Mouse (Mus musculus): ENCODE measurements around the gene Ccdc28b.

The Ccdc28b gene

DNA sequence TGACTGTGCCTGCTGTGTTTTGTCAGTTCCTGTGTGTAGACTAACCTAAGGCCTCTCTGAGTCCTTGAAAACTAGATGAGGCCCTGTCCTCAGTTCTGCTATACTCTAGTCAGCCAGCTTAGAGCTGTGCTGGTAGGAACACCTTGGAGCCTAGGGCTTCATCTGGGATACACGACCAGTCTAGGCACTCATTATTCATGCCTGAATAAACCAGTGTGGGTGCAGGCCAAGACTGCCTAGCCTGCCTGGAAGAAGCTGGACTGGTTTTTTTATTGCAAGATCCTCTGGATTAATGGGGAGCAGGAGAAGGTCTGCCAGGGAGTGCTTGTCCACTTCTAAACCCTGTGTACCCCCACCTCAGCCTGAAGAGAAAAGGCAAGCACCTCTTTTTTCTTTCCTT lies 36.8 kb downstream of the Ccdc28b start:
- intact Hi-C loops (cut with DNase I): no loop called here

DNA sequence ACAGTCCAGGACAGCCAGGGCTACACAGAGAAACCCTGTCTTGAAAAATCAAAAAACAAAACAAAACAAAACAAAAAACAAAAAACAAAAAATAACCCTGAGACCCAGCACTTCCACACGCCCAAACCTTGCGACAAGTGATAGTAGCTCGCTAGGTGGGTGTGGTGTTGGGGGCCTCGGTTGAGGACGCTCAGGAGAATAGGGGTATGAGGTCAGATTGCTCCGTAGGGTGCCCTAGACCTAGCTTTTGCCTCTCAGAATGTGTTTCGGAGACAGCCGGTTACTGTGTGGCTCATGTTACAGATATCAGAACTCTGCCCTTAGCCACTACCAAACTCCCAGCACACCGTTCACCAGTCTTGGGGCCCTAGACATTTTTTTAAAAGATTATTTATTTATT lies 38.0 kb downstream of the Ccdc28b start:
- intact Hi-C loops (cut with DNase I): no loop called here

DNA sequence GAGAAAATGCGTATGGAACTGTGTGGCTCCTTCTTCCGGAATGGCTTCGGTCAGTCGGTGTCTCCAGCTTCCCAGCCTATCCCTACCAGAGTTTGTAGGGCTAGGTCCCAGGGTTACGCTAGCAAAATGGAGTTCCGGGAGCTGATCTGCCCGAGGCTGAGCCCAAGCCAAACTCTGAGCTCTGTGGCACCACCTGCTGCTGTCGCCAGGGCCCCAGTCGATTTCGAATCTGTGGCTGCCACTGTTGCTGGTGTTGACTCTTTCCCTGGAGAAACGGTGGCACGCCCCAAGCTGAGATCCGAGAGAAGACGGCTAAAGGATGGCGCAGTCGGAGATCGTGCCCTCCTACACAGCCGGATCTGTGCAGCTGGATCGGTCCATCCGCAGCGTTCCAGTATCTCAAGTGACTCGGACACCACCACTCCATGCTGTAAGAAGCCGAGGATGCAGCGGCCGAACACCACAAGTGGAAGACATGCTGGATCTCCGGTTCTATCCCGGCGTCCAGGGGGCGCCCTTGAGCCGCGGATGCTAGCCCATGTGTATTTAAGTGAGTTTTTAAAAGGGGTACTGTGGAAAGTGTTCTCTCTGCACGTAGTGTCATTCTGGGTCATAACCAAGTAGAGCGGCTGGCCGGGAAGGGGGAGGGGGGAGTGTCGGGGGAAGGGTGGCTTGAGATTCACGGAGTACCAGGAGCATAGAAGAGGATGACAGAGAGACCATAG lies 38.7 kb downstream of the Ccdc28b start:
- intact Hi-C loops (cut with DNase I): no loop called here

DNA sequence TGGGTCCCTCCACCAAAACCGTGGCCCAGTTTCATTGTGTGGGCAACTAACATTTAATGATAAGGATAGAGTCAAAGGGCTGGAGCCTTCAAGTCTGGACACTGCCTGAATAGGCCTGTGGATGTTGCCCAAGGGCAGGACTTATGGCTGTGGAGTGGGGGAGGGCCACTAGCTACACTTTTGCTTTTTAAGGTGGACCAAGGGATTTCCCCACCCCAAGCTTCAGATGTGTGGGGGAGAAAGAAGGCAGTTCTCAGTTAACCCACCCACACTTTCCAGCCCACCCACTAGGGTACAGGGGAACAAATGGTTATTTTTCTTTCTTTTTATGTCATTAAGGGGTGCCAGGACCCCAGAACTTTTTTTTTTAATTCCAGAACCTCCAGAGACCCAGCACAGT lies 39.4 kb downstream of the Ccdc28b start:
- intact Hi-C loops (cut with DNase I): no loop called here

DNA sequence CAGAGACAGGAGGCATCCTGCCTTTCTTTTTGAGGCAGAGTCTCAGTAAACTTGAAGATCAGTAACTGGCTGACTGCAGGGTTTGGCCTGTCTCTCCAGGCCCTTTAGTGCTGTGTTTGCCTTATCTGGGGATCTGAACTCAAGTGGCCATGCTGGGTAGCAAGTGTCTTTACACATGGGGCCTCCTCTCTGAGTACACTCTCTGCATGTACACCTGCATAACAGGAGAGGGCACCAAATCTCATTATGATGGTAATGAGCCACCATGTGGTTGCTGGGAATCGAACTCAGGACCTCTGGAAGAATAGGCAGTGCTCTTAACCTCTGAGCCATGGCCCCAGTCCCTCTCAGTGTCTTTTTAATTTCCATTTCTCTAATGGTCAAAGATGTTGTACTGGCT lies 41.5 kb downstream of the Ccdc28b start:
- intact Hi-C loops (cut with DNase I): no loop called here

DNA sequence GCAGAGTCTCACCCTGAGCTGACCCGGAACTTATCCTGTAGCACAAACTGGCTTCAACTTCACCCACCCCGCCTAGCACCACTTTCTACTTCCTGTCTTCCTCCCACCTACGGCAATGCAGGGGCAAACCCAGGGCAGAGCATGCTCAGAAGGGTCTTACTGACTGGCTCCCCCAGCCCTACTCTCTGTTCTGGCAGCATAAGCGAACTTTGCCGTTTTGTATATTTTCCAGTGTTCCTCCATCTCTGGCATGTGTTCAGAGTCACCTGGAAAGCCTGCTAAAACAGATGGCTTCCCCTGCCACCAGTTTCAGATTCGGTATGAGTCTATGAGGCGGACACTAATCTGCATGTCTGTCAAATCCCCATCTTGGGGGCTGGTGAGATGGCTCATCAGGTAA lies 43.4 kb downstream of the Ccdc28b start:
- intact Hi-C loops (cut with DNase I): no loop called here

DNA sequence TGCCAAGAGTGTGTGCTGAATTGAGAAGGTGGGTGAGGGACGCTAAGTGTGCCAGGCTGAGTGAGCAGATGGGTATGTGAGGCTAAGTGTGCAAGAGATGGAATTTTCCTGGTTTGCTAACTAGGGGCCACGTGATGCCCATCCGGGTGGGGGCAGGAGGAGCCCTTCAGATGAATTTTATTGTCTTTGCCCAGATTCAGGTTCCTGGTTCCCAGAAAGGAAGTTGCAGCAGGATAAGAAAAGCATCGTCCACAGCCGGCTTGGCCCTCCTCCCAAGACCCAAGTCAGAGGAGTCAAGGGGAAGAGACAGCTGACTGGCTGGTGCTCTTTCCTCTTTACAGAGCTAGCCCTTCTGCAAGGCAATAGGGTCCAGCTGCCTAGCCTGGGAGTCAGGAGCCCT lies 45.3 kb downstream of the Ccdc28b start, which contains the start of gene Fam167b:
Gene Fam167b, minus strand, starts transcription at position 84 of the 400 bp plus-strand sequence.
- intact Hi-C loops (cut with DNase I): loop anchor here (5.0 kb wide), 1 partner anchor 34 kb away; the partner anchor contains the start of gene Dcdc2b

DNA sequence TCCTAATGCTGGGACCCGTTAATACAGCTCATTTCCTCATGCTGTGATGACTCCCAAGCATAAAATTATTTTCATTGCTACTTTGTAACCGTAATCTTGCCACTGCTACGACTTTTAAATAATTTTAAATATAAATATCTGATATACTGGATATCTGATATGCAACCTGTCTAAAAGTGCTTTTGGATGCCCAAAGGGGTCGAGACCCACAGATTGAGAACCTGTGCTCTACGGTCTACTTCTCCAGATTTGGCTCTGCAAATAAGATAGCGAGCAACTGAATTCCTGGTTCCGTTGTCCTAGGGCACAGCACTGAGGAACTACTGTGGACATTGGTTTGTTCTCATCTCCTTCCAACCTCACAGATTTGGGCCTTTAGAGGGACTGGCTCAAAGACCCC lies 46.1 kb downstream of the Ccdc28b start:
- intact Hi-C loops (cut with DNase I): loop anchor here (5.0 kb wide), 1 partner anchor 35 kb away; the partner anchor contains the start of gene Dcdc2b

DNA sequence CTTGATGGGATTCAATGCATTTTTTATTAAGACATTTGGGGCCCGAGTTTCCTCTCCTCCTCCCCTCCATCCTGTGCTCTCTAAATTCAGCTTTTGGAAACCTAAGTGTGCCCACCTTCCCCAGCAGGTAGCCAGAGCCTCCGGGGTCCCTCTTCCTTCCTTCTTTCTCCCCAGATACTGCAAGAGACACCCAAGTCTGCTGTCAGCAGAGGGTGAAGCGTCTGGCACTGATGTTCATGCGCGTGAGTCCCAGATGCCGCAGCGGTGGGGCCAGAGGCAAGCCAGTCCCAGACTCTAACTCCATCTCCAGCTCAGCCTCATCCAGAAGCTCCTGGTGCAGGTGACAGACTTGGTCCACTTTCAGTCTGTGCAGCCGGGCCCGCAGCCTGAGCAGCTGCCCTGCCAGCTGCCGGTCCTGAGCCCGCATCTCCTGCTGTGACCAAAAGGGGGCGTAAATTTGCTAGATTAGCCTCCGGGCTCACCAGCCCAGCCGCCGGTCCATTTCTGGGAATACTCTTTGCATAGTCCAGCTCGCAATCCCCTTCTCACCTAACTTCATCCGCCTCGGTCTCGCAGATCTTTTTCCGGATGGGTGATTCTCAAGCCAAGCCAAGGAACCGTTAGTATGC lies 46.8 kb downstream of the Ccdc28b start:
- intact Hi-C loops (cut with DNase I): loop anchor here (5.0 kb wide), 1 partner anchor 35 kb away; the partner anchor contains the start of gene Dcdc2b

DNA sequence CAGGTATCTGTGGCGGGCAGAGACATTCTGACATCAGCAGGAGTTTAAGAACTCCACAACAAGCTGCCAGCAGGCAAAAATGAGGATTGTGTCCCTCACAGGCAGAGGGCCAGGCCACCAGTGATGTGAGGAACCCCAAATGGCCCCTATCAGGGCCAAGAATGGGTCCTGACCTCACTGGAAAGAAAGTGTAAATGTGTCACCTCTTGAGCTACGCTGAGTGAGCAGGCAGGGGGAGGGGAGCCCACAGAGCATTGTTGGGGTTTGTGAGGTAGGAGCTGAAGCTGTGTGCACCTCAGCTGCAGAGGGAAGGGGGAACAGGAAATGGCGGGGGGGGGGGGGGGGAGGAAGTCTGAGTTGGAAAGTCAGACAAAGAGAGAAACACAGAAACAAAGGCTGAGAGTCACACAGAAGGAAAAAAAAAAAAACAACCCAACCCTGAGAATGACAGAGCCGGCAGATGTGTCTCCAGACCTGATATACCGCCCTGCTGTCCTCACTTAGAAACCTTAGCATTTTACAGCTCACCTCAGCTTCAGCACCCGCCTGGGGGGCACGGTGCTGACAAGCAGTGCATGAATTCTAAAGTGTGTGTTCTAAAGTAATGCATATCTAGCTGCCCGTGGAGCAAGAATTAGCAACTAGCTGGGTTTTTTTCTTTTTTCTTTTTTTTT lies 48.4 kb downstream of the Ccdc28b start:
- intact Hi-C loops (cut with DNase I): loop anchor here (5.0 kb wide), 1 partner anchor 37 kb away; the partner anchor contains the start of gene Dcdc2b

DNA sequence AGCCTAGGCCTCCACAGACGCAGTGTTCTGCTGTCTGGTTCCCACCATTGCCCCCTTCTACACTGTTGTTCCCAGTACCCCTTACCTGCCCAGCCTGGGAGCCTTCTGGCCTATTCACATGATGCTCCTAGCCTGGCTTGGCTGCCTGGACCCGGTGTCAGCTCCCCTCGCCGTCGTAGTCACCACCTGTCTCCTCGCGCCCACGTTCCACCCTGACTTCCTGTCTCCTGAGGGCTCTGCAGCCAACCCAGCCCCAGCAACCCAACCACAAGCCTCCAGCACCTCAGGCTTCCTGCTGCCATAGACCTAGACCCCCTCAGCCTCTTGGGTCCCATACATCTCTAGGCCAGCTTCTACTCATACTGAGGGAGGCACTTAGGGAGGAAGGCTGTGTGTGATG lies 50.3 kb downstream of the Ccdc28b start, which contains the start of gene Lck:
Gene Lck, minus strand, starts transcription at position 212 of the 400 bp plus-strand sequence.
- intact Hi-C loops (cut with DNase I): no loop called here

DNA sequence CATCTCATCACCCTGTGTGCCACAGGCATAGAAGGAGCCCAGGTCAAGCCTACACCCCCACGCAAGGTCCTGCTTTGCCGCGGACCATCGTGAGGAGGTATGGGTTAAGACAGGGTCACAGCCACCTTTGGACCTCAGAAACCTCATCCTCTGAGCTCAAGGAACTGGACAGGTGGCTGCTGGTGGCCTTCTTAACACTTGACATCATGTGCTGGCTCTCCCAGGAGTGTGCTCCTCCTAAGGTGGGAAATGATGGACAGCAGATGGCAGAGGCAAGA lies 50.7 kb downstream of the Ccdc28b start:
- intact Hi-C loops (cut with DNase I): no loop called here

DNA sequence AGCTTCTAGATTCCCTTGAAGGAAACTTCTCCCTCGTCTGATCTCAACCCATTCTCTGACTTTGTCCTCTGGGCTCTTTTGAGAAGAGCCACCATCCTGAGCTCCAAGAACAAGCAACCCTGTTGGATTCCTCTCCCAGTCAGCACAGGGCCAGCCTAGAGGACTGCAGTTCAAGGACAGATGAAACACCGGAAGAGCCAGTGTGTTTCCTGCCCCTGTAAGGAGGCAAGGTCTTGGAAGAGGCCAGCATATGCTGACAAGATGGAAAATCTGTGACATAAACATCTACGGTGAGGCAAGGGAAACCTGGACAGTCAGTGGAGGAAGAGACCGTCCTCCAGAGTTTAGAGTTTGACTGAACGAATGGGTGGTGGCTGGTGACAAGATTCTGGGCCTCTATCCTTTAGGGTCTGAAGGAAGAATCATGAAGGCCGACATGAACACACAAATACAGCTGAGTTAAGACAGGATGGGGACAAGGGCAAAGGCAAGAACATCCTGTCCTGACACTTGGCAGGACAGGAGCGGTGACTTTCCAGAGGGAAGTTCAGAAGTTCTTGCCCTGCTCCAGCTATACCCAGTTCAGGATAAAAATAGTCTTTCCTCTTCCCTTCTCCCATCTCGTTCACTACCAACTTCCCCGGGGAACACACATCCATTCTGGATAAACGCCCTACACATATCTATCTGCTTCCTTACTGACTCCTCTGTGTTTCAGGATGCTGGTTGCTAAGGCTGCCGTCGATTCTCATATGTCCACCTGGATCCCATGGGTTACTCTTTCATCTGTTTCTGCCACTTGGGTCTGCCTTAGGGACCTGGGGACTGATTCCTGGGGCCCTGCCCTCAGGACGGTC lies 51.3 kb downstream of the Ccdc28b start:
- intact Hi-C loops (cut with DNase I): no loop called here

DNA sequence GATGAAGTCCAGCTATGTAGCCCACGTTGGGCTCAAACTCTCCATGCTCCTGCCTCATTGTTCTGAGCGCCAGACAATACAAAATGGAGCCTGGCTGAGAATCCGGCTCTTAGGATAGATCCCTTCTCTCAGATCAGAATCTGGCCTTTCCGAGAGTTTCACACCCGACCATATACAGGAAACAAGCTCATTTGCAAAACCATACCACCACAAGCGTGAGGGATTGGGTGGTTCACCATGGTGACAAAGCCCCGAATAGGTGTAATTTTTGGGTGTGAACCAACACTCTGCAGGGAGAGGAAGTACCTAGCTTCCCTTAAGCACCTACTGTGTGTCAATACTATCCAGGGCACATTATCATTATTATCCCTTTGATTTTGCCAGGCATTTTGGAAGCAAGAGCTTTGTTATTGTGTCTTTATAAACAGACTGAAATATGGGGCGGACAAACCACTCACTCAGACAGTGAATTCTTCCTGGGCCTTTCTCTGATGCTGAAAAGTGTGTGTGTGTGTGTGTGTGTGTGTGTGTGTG lies 52.1 kb downstream of the Ccdc28b start:
- intact Hi-C loops (cut with DNase I): no loop called here

DNA sequence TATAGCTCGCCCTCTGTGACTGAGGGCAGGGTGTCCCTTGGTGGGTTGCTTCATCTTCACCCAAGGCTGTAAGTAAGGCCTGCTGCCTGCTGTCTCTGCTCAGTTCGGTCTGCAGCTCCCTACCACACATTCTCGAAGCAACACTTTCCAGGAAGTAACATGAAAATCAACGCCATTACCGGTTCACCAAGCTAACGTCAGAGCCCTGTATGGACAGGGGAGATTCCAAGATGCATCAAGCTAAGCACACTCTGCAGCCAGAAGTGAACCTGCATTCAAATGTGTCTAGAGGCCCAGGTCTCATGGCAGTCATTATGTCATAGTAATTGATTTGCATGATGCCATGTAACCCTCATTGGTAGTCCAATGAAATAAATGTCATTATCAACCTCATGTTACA lies 53.7 kb downstream of the Ccdc28b start:
- intact Hi-C loops (cut with DNase I): no loop called here
